Mouse (Mus musculus): ENCODE measurements around the gene Fyttd1. TPM values are rescaled to one million over a fixed set of nuclear protein-coding genes. Genes with fewer than 3 reads are reported as not detected.
"Not testable (repeated sequence)": the region's sequence is repeated elsewhere in the genome, so short reads cannot be mapped to it uniquely, and the experiment has no call there.

The Fyttd1 gene
- polyA plus RNA-seq, 1 experiment from 2014 or later = 82.7 TPM

DNA sequence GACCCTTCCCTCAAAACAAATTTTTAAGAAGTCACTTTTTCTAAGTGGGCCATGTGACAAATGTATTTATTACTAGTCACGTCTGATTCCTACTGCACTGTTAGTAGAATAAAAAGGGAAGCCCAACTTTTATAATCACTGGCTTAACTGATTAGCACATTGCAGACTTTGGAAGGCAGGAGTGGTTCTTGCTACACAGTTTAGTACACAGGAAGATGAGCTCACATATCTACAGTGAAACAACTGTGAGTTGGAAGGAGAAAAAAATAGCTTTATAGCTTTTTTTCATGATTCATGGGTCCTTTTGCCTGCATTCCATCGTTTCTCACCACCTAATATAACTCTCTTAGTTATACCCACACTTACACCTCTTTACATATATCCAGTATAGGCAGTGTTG, 63.9 kb downstream of the Fyttd1 start:
- DNase-seq (ENCODE audit: low spot score) = not testable (repeated sequence)

DNA sequence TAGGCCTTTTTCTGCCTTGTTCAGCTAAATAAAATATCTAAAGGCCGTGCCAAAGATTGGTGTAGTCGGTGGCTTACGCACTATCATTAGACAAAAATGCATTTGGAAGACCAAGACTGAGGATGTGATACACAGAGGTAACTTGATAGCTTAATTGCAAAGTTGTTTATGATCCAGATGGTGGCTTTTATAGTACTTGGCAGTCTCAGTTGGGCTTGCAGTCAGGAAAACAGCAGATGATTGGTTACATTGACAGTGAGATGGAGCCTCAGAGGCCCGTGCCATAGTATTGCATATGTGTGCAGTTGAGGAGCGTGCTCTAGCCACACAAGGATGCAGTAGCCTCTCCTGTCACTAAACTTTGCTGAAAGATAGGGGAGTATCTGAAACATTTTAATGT, 65.4 kb downstream of the Fyttd1 start:
- no peak for DNase-seq (ENCODE audit: low spot score)

- DNase-seq (ENCODE audit: low spot score) = no peak
These were observed 68.1 kb downstream of the Fyttd1 start for GRCm38 (mm10) chr16:32945379-32945778.

GRCm38 (mm10) chr16:32948016-32948415, 70.7 kb downstream of the Fyttd1 start:
- no peak for DNase-seq (ENCODE audit: low spot score)

- DNase-seq (ENCODE audit: low spot score) = no peak
These were observed 71.4 kb downstream of the Fyttd1 start for GRCm38 (mm10) chr16:32948656-32949055.

GRCm38 (mm10) chr16:32949281-32949680, 72.0 kb downstream of the Fyttd1 start:
- no peak for DNase-seq (ENCODE audit: low spot score)

DNA sequence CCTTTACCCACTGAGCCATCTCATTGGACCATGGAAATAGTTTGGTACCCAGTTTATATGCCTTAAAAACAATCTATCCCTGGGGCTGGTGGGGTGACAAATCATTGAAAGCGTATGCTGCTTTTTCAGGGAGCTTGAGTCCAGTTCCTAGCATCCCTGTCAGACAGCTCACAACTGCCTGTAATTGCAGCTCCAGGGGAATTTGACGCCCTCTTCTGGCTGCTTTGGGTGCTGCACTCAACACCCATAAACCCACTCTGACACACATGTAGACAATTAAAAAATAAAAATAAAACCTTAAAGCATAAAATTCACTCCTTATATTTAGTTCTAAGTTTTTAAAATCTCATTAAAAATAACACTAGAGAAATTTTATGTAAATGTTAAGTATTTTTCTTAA, 73.8 kb downstream of the Fyttd1 start:
- DNase-seq (ENCODE audit: low spot score) = no peak

- DNase-seq (ENCODE audit: low spot score) = peak; percentile 72
These were observed 76.5 kb downstream of the Fyttd1 start for GRCm38 (mm10) chr16:32953806-32954205.

DNA sequence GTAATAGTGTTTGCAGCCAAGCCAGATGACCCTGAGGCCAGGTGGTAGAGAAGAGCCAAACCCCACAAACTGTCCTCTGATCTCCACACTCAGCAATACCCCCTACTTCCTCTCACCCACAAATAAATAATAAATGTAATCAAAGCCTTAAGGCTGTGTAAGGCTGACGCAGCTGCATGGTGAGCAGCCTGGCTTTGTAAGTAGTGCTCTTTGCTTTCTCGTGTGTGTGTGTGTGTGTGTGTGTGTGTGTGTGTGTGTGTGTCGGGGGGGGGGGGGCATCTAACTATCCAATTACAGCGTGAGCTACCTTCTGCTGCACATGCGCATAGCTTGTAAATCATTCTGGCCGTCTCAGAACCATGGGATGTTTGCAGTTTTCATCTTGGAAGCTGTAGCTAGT, 77.0 kb downstream of the Fyttd1 start:
- peak; percentile 12 for DNase-seq (ENCODE audit: low spot score)

GRCm38 (mm10) chr16:32956889-32957288, 79.6 kb downstream of the Fyttd1 start:
- no peak for DNase-seq (ENCODE audit: low spot score)

Other genes with a start within 250 kb of the Fyttd1 start
- 20.1 and 23.5 TPM in 2 replicates for gene Tnk2, start 233.6 kb upstream of the Fyttd1 start, polyA plus RNA-seq (2015; fragmentation: Nextera tagmentation; extraction: Ambion mirVana)
- gene Muc4, start 141.6 kb upstream of the Fyttd1 start, polyA plus RNA-seq (2015; fragmentation: Nextera tagmentation; extraction: Ambion mirVana) = 0.24 and 0.56 TPM in 2 replicates
- gene Muc20, start 80.1 kb upstream of the Fyttd1 start, polyA plus RNA-seq (2015; fragmentation: Nextera tagmentation; extraction: Ambion mirVana) = 0.10 and 0.13 TPM in 2 replicates
- 0.29 TPM in 1 of 2 replicates, not detected in the other for gene Smbd1, start 67.0 kb upstream of the Fyttd1 start, polyA plus RNA-seq (2015; fragmentation: Nextera tagmentation; extraction: Ambion mirVana)
- gene Rubcn, start 266 bp downstream of the Fyttd1 start, polyA plus RNA-seq (2015; fragmentation: Nextera tagmentation; extraction: Ambion mirVana) = 9.9 and 10.0 TPM in 2 replicates
- gene Lrch3, start 36.6 kb downstream of the Fyttd1 start, polyA plus RNA-seq (2015; fragmentation: Nextera tagmentation; extraction: Ambion mirVana) = 18.3 and 21.5 TPM in 2 replicates
- 1.4 and 1.6 TPM in 2 replicates for gene Iqcg, start 178.7 kb downstream of the Fyttd1 start, polyA plus RNA-seq (2015; fragmentation: Nextera tagmentation; extraction: Ambion mirVana)
- gene Rpl35a, start 179.0 kb downstream of the Fyttd1 start, polyA plus RNA-seq (2015; fragmentation: Nextera tagmentation; extraction: Ambion mirVana) = 1,296 and 1,346 TPM in 2 replicates
- gene Lmln, start 185.0 kb downstream of the Fyttd1 start, polyA plus RNA-seq (2015; fragmentation: Nextera tagmentation; extraction: Ambion mirVana) = 0.76 and 0.88 TPM in 2 replicates

Data from thymus, postnatal 0 days (tissue).